Comparison of ENCODE assay signal across 8 mouse cellular contexts in the genomic region with DNA sequence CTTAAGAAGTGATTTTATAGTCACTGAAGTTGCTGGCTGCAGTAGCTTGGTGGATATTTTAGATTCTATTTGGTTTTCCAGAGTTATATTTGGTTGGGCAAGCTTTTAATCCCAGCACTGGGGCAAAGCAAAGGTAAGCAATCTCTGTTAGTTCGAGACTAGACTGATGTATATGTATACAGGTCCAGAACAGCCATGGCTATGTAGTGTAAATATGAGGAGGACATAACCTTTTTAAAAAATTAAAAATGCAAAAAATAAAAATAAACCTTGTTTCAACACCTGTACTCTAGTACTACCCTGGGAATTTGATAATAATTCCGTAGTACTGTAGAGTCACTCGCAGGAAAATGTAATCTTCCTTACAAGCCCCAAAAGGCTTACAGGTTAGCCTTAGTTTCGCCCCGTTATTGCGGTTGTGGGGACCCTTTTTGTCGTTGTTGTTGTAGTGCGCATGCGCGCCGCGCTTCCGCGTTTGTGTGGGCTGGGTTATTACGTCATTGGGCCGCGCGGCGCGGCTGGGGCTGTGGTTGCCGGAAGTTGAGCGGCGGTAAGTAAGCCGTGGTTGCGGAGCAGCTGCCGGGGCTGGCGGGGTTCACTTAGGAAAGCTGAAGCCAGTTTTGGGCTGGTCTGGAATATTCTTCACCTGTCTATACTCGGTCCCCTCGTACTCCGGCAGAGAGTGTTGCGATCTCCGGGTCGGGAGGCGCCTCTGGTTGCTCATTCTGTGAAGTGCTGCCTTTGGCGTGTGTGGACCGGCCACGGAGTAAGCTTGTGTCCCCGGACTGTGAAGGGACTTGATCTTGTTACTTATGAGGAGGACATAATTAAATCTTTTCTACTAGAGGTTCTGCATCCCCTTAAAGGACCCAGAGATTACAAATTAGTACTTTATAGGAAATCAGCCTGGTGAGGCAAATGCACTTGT. TPM values are rescaled to one million over a fixed set of nuclear protein-coding genes. Genes with fewer than 3 reads are reported as not detected.
DNase-seq lines count a peak whose midpoint lies in the region; ATAC-seq and TF ChIP-seq lines count a peak whose summit lies in the region.

Gene Atg7 (plus strand): TSS at position 497 of the 928 bp plus-strand sequence.

- 0 out of 4 replicates have a peak, but pooled peaks of 1 of the 2 experiments have one; percentile 33 for TF ChIP-seq EP300 in MEL (IDR thresholded peaks at IDR 0.05; ENCODE audit: low read depth in 1 of 2, low read length in 2 of 2)

- H3K36me3 ChIP-seq in MEL (ENCODE audit: control insufficient read depth in 1 of 2, insufficient read depth in 2 of 2, low read length in 2 of 2): peaks cover 0 to 8% of the 10 kb centered on the region in 2 experiments; a peak in 2 of 4 replicates
- H3K36me3 ChIP-seq in lung, embryonic 16.5 days (ENCODE audit: control insufficient read depth, insufficient read depth, low read length): no peaks in the 10 kb centered on the region

- no peaks in the 10 kb centered on the region for H3K4me1 ChIP-seq in MEL (ENCODE audit: control insufficient read depth in 1 of 2, insufficient read depth in 2 of 2, low read length in 2 of 2)
- no peaks in the 10 kb centered on the region for H3K4me1 ChIP-seq in cerebellum, adult 2 months (ENCODE audit: control insufficient read depth, insufficient read depth, low read length)
- peaks cover 12% of the 10 kb centered on the region for H3K4me1 ChIP-seq in lung, embryonic 16.5 days (replicated peaks; ENCODE audit: control insufficient read depth, insufficient read depth, low read length)

- peak within 1 kb of the TSS; percentile 86 for H3K9ac ChIP-seq in MEL (ENCODE audit: control insufficient read depth, low read depth, low read length, poor library complexity, severe bottlenecking)
- H3K9ac ChIP-seq in lung, embryonic 16.5 days (ENCODE audit: low read length): peak within 1 kb of the TSS; percentile 88

- peaks cover 6% of the 10 kb centered on the region for H3K79me2 ChIP-seq in MEL (ENCODE audit: control insufficient read depth, insufficient read depth, low read length, poor library complexity)

- no peaks in the 10 kb centered on the region for H3K27me3 ChIP-seq in MEL (ENCODE audit: control insufficient read depth in 1 of 2, insufficient read depth in 2 of 2, low read length in 2 of 2)
- no peaks in the 10 kb centered on the region for H3K27me3 ChIP-seq in cerebellum, adult 2 months (ENCODE audit: control insufficient read depth, insufficient read depth, low read length)
- H3K27me3 ChIP-seq in lung, embryonic 16.5 days (ENCODE audit: control insufficient read depth, insufficient read depth, low read depth, low read length): no peaks in the 10 kb centered on the region

- H3K4me3 ChIP-seq in MEL (ENCODE audit: control insufficient read depth in 1 of 2, insufficient read depth in 1 of 2, low read depth in 2 of 2, low read length in 2 of 2): peak within 1 kb of the TSS; percentile 95 to 96
- H3K4me3 ChIP-seq in cerebellum, adult 2 months (replicated peaks; ENCODE audit: insufficient read depth, low read depth, low read length): peak within 1 kb of the TSS; percentile 80
- H3K4me3 ChIP-seq in lung, embryonic 16.5 days (ENCODE audit: low read length): peak within 1 kb of the TSS; percentile 90

- peak within 1 kb of the TSS; percentile 45; the same call in 1 of the 2 replicates for H3K27ac ChIP-seq in MEL (ENCODE audit: control insufficient read depth, low read depth, low read length)
- H3K27ac ChIP-seq in cerebellum, adult 2 months (ENCODE audit: insufficient read depth, low read length): no peak within 1 kb of the TSS
- peak within 1 kb of the TSS; percentile 49; the same call in 1 of the 2 replicates for H3K27ac ChIP-seq in lung, embryonic 16.5 days (ENCODE audit: low read length)

- H3K4me2 ChIP-seq in lung, embryonic 16.5 days (ENCODE audit: low read depth, low read length): peak within 1 kb of the TSS; percentile 97

- no peaks in the 10 kb centered on the region for H3K9me3 ChIP-seq in MEL (replicated peaks; ENCODE audit: insufficient read depth, low read length)
- no peaks in the 10 kb centered on the region for H3K9me3 ChIP-seq in lung, embryonic 16.5 days (ENCODE audit: control insufficient read depth, low read length)

- TF ChIP-seq CTCF in MEL (IDR thresholded peaks at IDR 0.05 in 2 of 3, conservative IDR thresholded peaks at IDR 0.05 in 1 of 3; ENCODE audit: control insufficient read depth in 1 of 3, insufficient read depth in 1 of 3, low read depth in 2 of 3, low read length in 3 of 3, poor library complexity in 1 of 3, severe bottlenecking in 1 of 3): no peak
- TF ChIP-seq CTCF in cerebellum, adult 2 months (IDR thresholded peaks at IDR 0.05; ENCODE audit: borderline replicate concordance, insufficient read depth, low read depth, low read length): no peak

- TF ChIP-seq POLR2A in MEL (IDR thresholded peaks at IDR 0.05; ENCODE audit: control insufficient read depth in 1 of 2, insufficient read depth in 1 of 2, low read depth in 1 of 2, low read length in 2 of 2, poor library complexity in 1 of 2): peak; percentile 67 to 88
- peak; percentile 88; the same call in 1 of the 2 replicates for TF ChIP-seq POLR2A in cerebellum, adult 2 months (IDR thresholded peaks at IDR 0.05; ENCODE audit: borderline replicate concordance, insufficient read depth, low read length)

- ATAC-seq in hematopoietic stem cell, adult 5-6 weeks (replicated peaks in 1 of 2; ENCODE audit: insufficient read depth in 1 of 2, low FRiP score in 2 of 2, low TSS enrichment in 1 of 2, low read depth in 1 of 2, poor library complexity in 2 of 2, severe bottlenecking in 2 of 2): peak; percentile 96 to 98
- ATAC-seq in lung, embryonic 16.5 days (ENCODE audit: low read depth): peak; percentile 90

- TF ChIP-seq RAD21 in MEL (IDR thresholded peaks at IDR 0.05; ENCODE audit: low read depth, low read length): no peak

- peak; percentile 95 for DNase-seq in MEL (ENCODE audit: low read depth, low spot score)
- DNase-seq in cerebellum, adult 2 months: peak; percentile 91 to 92
- DNase-seq in forelimb bud, embryonic 11.5 days (ENCODE audit: low read depth, low spot score): peak; percentile 97
- peak; percentile 66 for DNase-seq in layer of hippocampus, adult 9-10 months (ENCODE audit: low spot score)
- peak; percentile 72 for DNase-seq in ovary, postnatal 10 days (ENCODE audit: low spot score)
- peak; percentile 87 to 95 for DNase-seq in thymus, postnatal 10 days (ENCODE audit: low spot score in 2 of 2)

- WGBS in cerebellum, adult 2 months: under 1% methylated on average over 38 of the region's 38 CpGs
- under 1% methylated on average over 38 of the region's 38 CpGs for WGBS in lung, embryonic 16.5 days

TF ChIP-seq in MEL, 35 proteins besides CTCF, POLR2A, EP300 and RAD21 (continues in another document):
- peak; percentile 63; the same call in 1 of the 2 replicates for TF ChIP-seq ZMIZ1 (IDR thresholded peaks at IDR 0.05; ENCODE audit: low read depth, low read length)
- peak; percentile 90 for TF ChIP-seq NRF1 (IDR thresholded peaks at IDR 0.05; ENCODE audit: insufficient read depth, low read depth, low read length, poor library complexity, severe bottlenecking)
- no peak for TF ChIP-seq ZNF384 (IDR thresholded peaks at IDR 0.05; ENCODE audit: low read depth, low read length)
- no peak for TF ChIP-seq SMC3 (IDR thresholded peaks at IDR 0.05; ENCODE audit: low read depth, low read length)
- no peak for TF ChIP-seq ZC3H11A (IDR thresholded peaks at IDR 0.05; ENCODE audit: low read depth, low read length)
- no peak for TF ChIP-seq GATA1 (IDR thresholded peaks at IDR 0.05; ENCODE audit: low read depth, low read length)
- no peak for TF ChIP-seq MAFK (IDR thresholded peaks at IDR 0.05; ENCODE audit: borderline replicate concordance, low read depth, low read length)
- TF ChIP-seq MYB (IDR thresholded peaks at IDR 0.05; ENCODE audit: low read depth, low read length): no peak
- peak; percentile 95 for TF ChIP-seq HCFC1 (IDR thresholded peaks at IDR 0.05; ENCODE audit: low read depth, low read length)
- no peak for TF ChIP-seq ZKSCAN1 (IDR thresholded peaks at IDR 0.05; ENCODE audit: low read depth, low read length)
- TF ChIP-seq KAT2A (conservative IDR thresholded peaks at IDR 0.05; ENCODE audit: low read depth, low read length): no peak; the same call in 1 of the 2 replicates
- TF ChIP-seq USF1 (IDR thresholded peaks at IDR 0.05; ENCODE audit: low read depth, low read length): no peak
- TF ChIP-seq TCF12 (IDR thresholded peaks at IDR 0.05; ENCODE audit: low read depth, low read length): peak; percentile 63
- no peak for TF ChIP-seq RCOR1 (IDR thresholded peaks at IDR 0.05; ENCODE audit: low read depth, low read length)
- TF ChIP-seq MXI1 (IDR thresholded peaks at IDR 0.05; ENCODE audit: low read depth, low read length): peak; percentile 92
- TF ChIP-seq UBTF (IDR thresholded peaks at IDR 0.05; ENCODE audit: borderline replicate concordance, insufficient read depth, low read depth, low read length): no peak
- TF ChIP-seq MEF2A (IDR thresholded peaks at IDR 0.05; ENCODE audit: extremely low read depth, insufficient replicate concordance, low read depth, low read length, poor library complexity, severe bottlenecking): no peak
- no peak for TF ChIP-seq CHD2 (IDR thresholded peaks at IDR 0.05; ENCODE audit: low read length)
- TF ChIP-seq MAX (IDR thresholded peaks at IDR 0.05; ENCODE audit: low read length): peak; percentile 65
- TF ChIP-seq ELF1 (IDR thresholded peaks at IDR 0.05; ENCODE audit: low read depth, low read length): peak; percentile 100
- TF ChIP-seq TBP (IDR thresholded peaks at IDR 0.05; ENCODE audit: low read depth, low read length): peak; percentile 84
- TF ChIP-seq NELFE (IDR thresholded peaks at IDR 0.05; ENCODE audit: low read depth, low read length): peak; percentile 85
- no peak for TF ChIP-seq CHD1 (IDR thresholded peaks at IDR 0.05; ENCODE audit: low read depth, low read length)
- TF ChIP-seq GABPA (IDR thresholded peaks at IDR 0.05; ENCODE audit: low read depth, low read length): no peak
- TF ChIP-seq SIN3A (IDR thresholded peaks at IDR 0.05; ENCODE audit: low read length): peak; percentile 99
- TF ChIP-seq ETS1 (IDR thresholded peaks at IDR 0.05; ENCODE audit: low read depth, low read length): no peak
- TF ChIP-seq MYC (IDR thresholded peaks at IDR 0.05; ENCODE audit: low read depth, low read length): no peak
- no peak for TF ChIP-seq USF2 (IDR thresholded peaks at IDR 0.05; ENCODE audit: borderline replicate concordance in 1 of 2, insufficient read depth in 1 of 2, low read depth in 1 of 2, low read length in 2 of 2)

RNA-seq across cellular contexts. Expression of gene Atg7, which starts in this region (rescaled TPM):
- total RNA-seq in MEL (2012; rRNA removed): 11.3 and 14.6 TPM in 2 replicates
- polyA plus RNA-seq in MEL (2012; ENCODE audit: insufficient read depth in 1 of 2, insufficient read length in 2 of 2, low read depth in 1 of 2, low replicate concordance in 2 of 2, missing spikeins in 1 of 2): 10 to 100 TPM in 1 of 2 experiments, not detected in 1; 14.6 TPM
- 22.2 and 24.9 TPM in 2 replicates for polyA plus RNA-seq in cerebellum, adult 2 months (2012; rRNA removed)
- 33.2 and 37.5 TPM in 2 replicates for total RNA-seq in hematopoietic stem cell, adult 5-6 weeks (2017)
- polyA plus RNA-seq in lung, embryonic 16.5 days (2015; fragmentation: Nextera tagmentation; extraction: Ambion mirVana): 23.9 and 24.9 TPM in 2 replicates
